9 mouse cellular contexts compared by ENCODE assay signal in genomic region chr1:134188989-134189729, GRCm38 (mm10). TPM values are rescaled to one million over a fixed set of nuclear protein-coding genes. Genes with fewer than 3 reads are reported as not detected.
DNase-seq lines count a peak whose midpoint lies in the region; ATAC-seq and TF ChIP-seq lines count a peak whose summit lies in the region.
"Had no signal": no experiment of that assay in that cellular context is flagged by ENCODE, and none has a peak within 500 bp of the region (broad histone marks: within the 10 kb centered on the region; RNA-seq: fewer than 3 reads in every experiment).

No protein-coding gene starts in this region.

- peaks cover 23% of the 10 kb centered on the region for H3K4me1 ChIP-seq in cerebellum, adult 2 months (ENCODE audit: control insufficient read depth, insufficient read depth, low read length)
- peaks cover 6% of the 10 kb centered on the region; the same call in 1 of the 2 replicates for H3K4me1 ChIP-seq in thymus, adult 2 months (replicated peaks; ENCODE audit: control insufficient read depth, insufficient read depth, low read length)
- H3K4me1 ChIP-seq in intestine, postnatal 0 days (replicated peaks; ENCODE audit: control insufficient read depth, insufficient read depth, low read length): no peaks in the 10 kb centered on the region

- H3K36me3 ChIP-seq in thymus, adult 2 months (ENCODE audit: control insufficient read depth, insufficient read depth, low read length): no peaks in the 10 kb centered on the region
- H3K36me3 ChIP-seq in intestine, postnatal 0 days (ENCODE audit: control insufficient read depth, insufficient read depth): no peaks in the 10 kb centered on the region
- H3K36me3 ChIP-seq in splenic B cell, adult 2 months (ENCODE audit: control insufficient read depth, insufficient read depth, low read length, poor library complexity, severe bottlenecking): no peaks in the 10 kb centered on the region

- peak; percentile 28; the same call in 1 of the 2 replicates for TF ChIP-seq CTCF in cerebellum, adult 2 months (IDR thresholded peaks at IDR 0.05; ENCODE audit: borderline replicate concordance, insufficient read depth, low read depth, low read length)
- TF ChIP-seq CTCF in thymus, adult 2 months (IDR thresholded peaks at IDR 0.05; ENCODE audit: borderline replicate concordance, control insufficient read depth, extremely low read depth, insufficient read depth, low read length, poor library complexity): no peak
- TF ChIP-seq CTCF in intestine, postnatal 0 days (IDR thresholded peaks at IDR 0.05; ENCODE audit: low read depth): peak; percentile 61

- no peak overlapping the region for H3K9ac ChIP-seq in intestine, postnatal 0 days (ENCODE audit: low read depth, low read length)

- WGBS in cerebellum, adult 2 months: 15% methylated on average over 12 of the region's 12 CpGs
- 21% methylated on average over 12 of the region's 12 CpGs for WGBS in thymus, adult 2 months
- 20% methylated on average over 12 of the region's 12 CpGs for WGBS in intestine, postnatal 0 days

- no peaks in the 10 kb centered on the region for H3K9me3 ChIP-seq in intestine, postnatal 0 days (ENCODE audit: control insufficient read depth)

- 0 out of 2 replicates have a peak overlapping the region, but pooled peaks have one; percentile 3 for H3K4me2 ChIP-seq in intestine, postnatal 0 days (replicated peaks; ENCODE audit: low read depth)

- no peak overlapping the region for H3K4me3 ChIP-seq in cerebellum, adult 2 months (replicated peaks; ENCODE audit: insufficient read depth, low read depth, low read length)
- no peak overlapping the region for H3K4me3 ChIP-seq in thymus, adult 2 months (ENCODE audit: control insufficient read depth, insufficient read depth, low read length)
- no peak overlapping the region for H3K4me3 ChIP-seq in intestine, postnatal 0 days (ENCODE audit: low read depth, low read length)

- H3K27me3 ChIP-seq in cerebellum, adult 2 months (ENCODE audit: control insufficient read depth, insufficient read depth, low read length): no peaks in the 10 kb centered on the region
- H3K27me3 ChIP-seq in thymus, adult 2 months (ENCODE audit: control insufficient read depth, insufficient read depth, low read length): no peaks in the 10 kb centered on the region
- no peaks in the 10 kb centered on the region for H3K27me3 ChIP-seq in intestine, postnatal 0 days (replicated peaks; ENCODE audit: control insufficient read depth, insufficient read depth, low read length)
- no peaks in the 10 kb centered on the region for H3K27me3 ChIP-seq in splenic B cell, adult 2 months (ENCODE audit: control insufficient read depth, insufficient read depth, low read length, poor library complexity, severe bottlenecking)

- TF ChIP-seq POLR2A in cerebellum, adult 2 months (IDR thresholded peaks at IDR 0.05; ENCODE audit: borderline replicate concordance, insufficient read depth, low read length): no peak
- no peak for TF ChIP-seq POLR2A in thymus, adult 2 months (IDR thresholded peaks at IDR 0.05; ENCODE audit: control insufficient read depth, extremely low read depth, insufficient read depth, low read length, poor library complexity)

- no peak overlapping the region for H3K27ac ChIP-seq in cerebellum, adult 2 months (ENCODE audit: insufficient read depth, low read length)
- no peak overlapping the region for H3K27ac ChIP-seq in thymus, adult 2 months (ENCODE audit: control insufficient read depth, insufficient read depth, low read length)
- H3K27ac ChIP-seq in intestine, postnatal 0 days (ENCODE audit: low read depth, low read length): no peak overlapping the region
- H3K27ac ChIP-seq: macrophage had no signal

- peak; percentile 32 for ATAC-seq in intestine, postnatal 0 days
- no peak for ATAC-seq in erythroid progenitor cell, adult 5-6 weeks (replicated peaks; ENCODE audit: low FRiP score, poor library complexity, severe bottlenecking)

- DNase-seq in cerebellum, adult 2 months: peak in 1 of 2 experiments; percentile 46
- no peak for DNase-seq in cerebellum, postnatal 4 days (ENCODE audit: low spot score in 2 of 2)
- peak; percentile 23 for DNase-seq in thymus, adult 2 months
- DNase-seq in thymus, adult 18-20 months: no peak
- DNase-seq in splenic B cell, adult 2 months (ENCODE audit: low read depth, low spot score): peak; percentile 47
- DNase-seq in adrenal gland, adult 8-10 months: no peak

RNA-seq across cellular contexts. Expression of gene Mybph, which starts 4.1 kb away (rescaled TPM):
- polyA plus RNA-seq in cerebellum, adult 2 months (2012; rRNA removed): 0.14 and 0.18 TPM in 2 replicates
- polyA plus RNA-seq in thymus, adult 2 months (2012; rRNA removed): 0.33 and 0.35 TPM in 2 replicates
- 0.13 TPM in 1 of 2 replicates, not detected in the other for polyA plus RNA-seq in intestine, postnatal 0 days (2015; fragmentation: Nextera tagmentation; extraction: Ambion mirVana)
- total RNA-seq in adrenal gland, adult 8-10 months (2022): under 1 TPM in 2 of 4 experiments, not detected in 2; 0.17 to 0.24 TPM
- total RNA-seq in erythroid progenitor cell, adult 5-6 weeks (2015; ENCODE audit: low replicate concordance): not detected in 2 replicates
- total RNA-seq in erythroid progenitor cell, adult 5-6 weeks (2017; ENCODE audit: low replicate concordance): 0.39 TPM in 1 of 2 replicates, not detected in the other
- polyA plus RNA-seq: macrophage had no signal

RNA-seq across cellular contexts. Expression of gene Chil1, which starts 7.2 kb away (rescaled TPM):
- polyA plus RNA-seq in cerebellum, adult 2 months (2012; rRNA removed): 19.8 and 24.2 TPM in 2 replicates
- 9.0 and 9.5 TPM in 2 replicates for polyA plus RNA-seq in thymus, adult 2 months (2012; rRNA removed)
- 0.50 and 0.99 TPM in 2 replicates for polyA plus RNA-seq in intestine, postnatal 0 days (2015; fragmentation: Nextera tagmentation; extraction: Ambion mirVana)
- 1 to 10 TPM in 3 of 4 experiments, under 1 TPM in 1; 0.74 to 1.6 (median 1.3) TPM for total RNA-seq in adrenal gland, adult 8-10 months (2022)
- 19.3 and 76.8 TPM in 2 replicates for total RNA-seq in erythroid progenitor cell, adult 5-6 weeks (2015; ENCODE audit: low replicate concordance)
- total RNA-seq in erythroid progenitor cell, adult 5-6 weeks (2017; ENCODE audit: low replicate concordance): 13.9 and 22.5 TPM in 2 replicates

RNA-seq across cellular contexts. Expression of gene Adora1, which starts 46.1 kb away (rescaled TPM):
- polyA plus RNA-seq in cerebellum, adult 2 months (2012; rRNA removed): 154 and 160 TPM in 2 replicates
- polyA plus RNA-seq in thymus, adult 2 months (2012; rRNA removed): 6.2 and 6.3 TPM in 2 replicates
- polyA plus RNA-seq in intestine, postnatal 0 days (2015; fragmentation: Nextera tagmentation; extraction: Ambion mirVana): 2.2 and 2.4 TPM in 2 replicates
- 100 to 1,000 TPM; 162 to 296 (median 242) TPM for total RNA-seq in adrenal gland, adult 8-10 months (2022)
- not detected in 2 replicates for total RNA-seq in erythroid progenitor cell, adult 5-6 weeks (2015; ENCODE audit: low replicate concordance)
- not detected in 2 replicates for total RNA-seq in erythroid progenitor cell, adult 5-6 weeks (2017; ENCODE audit: low replicate concordance)
- polyA plus RNA-seq: macrophage had no signal

Comparison
In these comparisons a context has a peak if more than half of its experiments do, and no peak if none do; other contexts are left out.
1. DNase-seq: peak in thymus, adult 2 months (single experiment) and splenic B cell, adult 2 months (single experiment); none in cerebellum, postnatal 4 days (0 of 2), thymus, adult 18-20 months (0 of 2) and adrenal gland, adult 8-10 months (single experiment).
2. RNA of gene Adora1, which starts 46.1 kb away (polyA plus RNA-seq): 154 to 160 TPM in cerebellum, adult 2 months; 6.2 to 6.3 TPM in thymus, adult 2 months and 2.2 to 2.4 TPM in intestine, postnatal 0 days; every median in the first group is over 10 times any median in the second.